Comparison of ENCODE assay signal across 23 mouse cellular contexts in genomic region chr12:111091981-111092380, GRCm38 (mm10). TPM values are rescaled to one million over a fixed set of nuclear protein-coding genes. Genes with fewer than 3 reads are reported as not detected.
DNase-seq lines count a peak whose midpoint lies in the region; ATAC-seq lines count a peak whose summit lies in the region.
"Had no signal": no experiment of that assay in that cellular context is flagged by ENCODE, and none has a peak within 500 bp of the region (broad histone marks: within the 10 kb centered on the region; RNA-seq: fewer than 3 reads in every experiment).

No protein-coding gene starts in this region.

- no peak overlapping the region for H3K4me2 ChIP-seq in kidney, embryonic 15.5 days
- H3K4me2 ChIP-seq: heart, embryonic 15.5 days; hindbrain, embryonic 15.5 days; liver, embryonic 11.5 days; midbrain, embryonic 13.5 days had no signal

- H3K27ac ChIP-seq in kidney, embryonic 15.5 days = no peak overlapping the region
- H3K27ac ChIP-seq: heart, embryonic 15.5 days; hindbrain, embryonic 15.5 days; midbrain, embryonic 13.5 days; stomach, postnatal 0 days had no signal

- 82% methylated on average over 10 of the region's 10 CpGs for WGBS in kidney, embryonic 15.5 days

- no peak for ATAC-seq in kidney, embryonic 15.5 days (replicated peaks; ENCODE audit: low FRiP score)
- ATAC-seq: activated CD4-positive, CD25-positive, alpha-beta regulatory T cell, adult 4 months; forebrain, embryonic 16.5 days; midbrain, embryonic 13.5 days had no signal

- H3K36me3 ChIP-seq in kidney, embryonic 15.5 days = peaks cover 17% of the 10 kb centered on the region
- H3K36me3 ChIP-seq: heart, embryonic 15.5 days; hindbrain, embryonic 15.5 days had no signal

- DNase-seq in adrenal gland, postnatal 36 days = peak; percentile 19 to 46
- no peak for DNase-seq in adrenal gland, postnatal 10 days
- DNase-seq in kidney, adult 18-20 months = peak; percentile 61
- DNase-seq in kidney, adult 8-10 months = peak; percentile 62 to 73
- DNase-seq in kidney, postnatal 36 days = peak; percentile 60 to 70
- no peak for DNase-seq in gastrocnemius, adult 18-20 months (ENCODE audit: low spot score)
- DNase-seq in frontal cortex, adult 2 months (ENCODE audit: extremely low spot score in 1 of 2, low spot score in 1 of 2) = no peak
- DNase-seq: adrenal gland, adult 8-10 months; cerebellum, adult 8-10 months; cerebellum, postnatal 36 days; embryo, embryonic 11 days; gastrocnemius, postnatal 36 days; heart, postnatal 36 days; lung, adult 2 months; lung, postnatal 14 days had no signal

- H3K4me1 ChIP-seq in kidney, embryonic 15.5 days = peaks cover 27% of the 10 kb centered on the region

- H3K27me3 ChIP-seq in kidney, embryonic 15.5 days = no peaks in the 10 kb centered on the region
- H3K27me3 ChIP-seq: heart, embryonic 15.5 days; hindbrain, embryonic 15.5 days; midbrain, embryonic 13.5 days had no signal

- H3K9me3 ChIP-seq in kidney, embryonic 15.5 days (replicated peaks) = no peaks in the 10 kb centered on the region
- H3K9me3 ChIP-seq: heart, embryonic 15.5 days; hindbrain, embryonic 15.5 days; midbrain, embryonic 13.5 days had no signal

- no peak overlapping the region for H3K4me3 ChIP-seq in kidney, embryonic 15.5 days (replicated peaks)
- H3K4me3 ChIP-seq: heart, embryonic 15.5 days; hindbrain, embryonic 15.5 days; midbrain, embryonic 13.5 days had no signal

- no peak overlapping the region for H3K9ac ChIP-seq in kidney, embryonic 15.5 days
- H3K9ac ChIP-seq: heart, embryonic 15.5 days; hindbrain, embryonic 15.5 days; midbrain, embryonic 13.5 days had no signal

RNA-seq across cellular contexts. Expression of gene Rcor1, which starts 52.8 kb away (rescaled TPM):
- total RNA-seq in adrenal gland, postnatal 36 days (2021) = 10 to 100 TPM; 44.1 to 67.8 TPM
- 10 to 100 TPM; 38.5 to 39.2 TPM for total RNA-seq in adrenal gland, postnatal 10 days (2021)
- polyA plus RNA-seq in kidney, embryonic 15.5 days (2015; fragmentation: Nextera tagmentation; extraction: Ambion mirVana) = 10.0 and 10.5 TPM in 2 replicates
- total RNA-seq in gastrocnemius, adult 18-20 months (2021) = 1 to 10 TPM; 6.1 to 8.1 TPM
- 13.4 and 14.4 TPM in 2 replicates for polyA plus RNA-seq in frontal cortex, adult 2 months (2012; rRNA removed)

Comparison
In these comparisons a context has a peak if more than half of its experiments do, and no peak if none do; other contexts are left out.
1. DNase-seq: peak in adrenal gland, postnatal 36 days (2 of 2), kidney, adult 18-20 months (single experiment), kidney, adult 8-10 months (2 of 2) and kidney, postnatal 36 days (2 of 2); none in adrenal gland, postnatal 10 days (single experiment), gastrocnemius, adult 18-20 months (single experiment) and frontal cortex, adult 2 months (0 of 2).
2. RNA of gene Rcor1, which starts 52.8 kb away (total RNA-seq): 44.1 to 67.8 TPM in adrenal gland, postnatal 36 days and 38.5 to 39.2 TPM in adrenal gland, postnatal 10 days; 6.1 to 8.1 TPM in gastrocnemius, adult 18-20 months; every median in the first group is over 4 times any median in the second.